Mouse (Mus musculus) spleen, adult 2 months (tissue): ENCODE results near the gene Ccdc47. TPM values are rescaled to one million over a fixed set of nuclear protein-coding genes. Genes with fewer than 3 reads are reported as not detected.
"Not testable (repeated sequence)": the region's sequence is repeated elsewhere in the genome, so short reads cannot be mapped to it uniquely, and the experiment has no call there.

ENCODE experiments used
- DNase-seq, 2 experiments: peaks; one replicate each; pipeline versions ENCODE4 v3.0.0 to v3.0.0-alpha.2; 2012 to 2021; ENCODE audit warnings: low spot score in 2 of 2, low read depth in 1 of 2
- H3K27ac ChIP-seq: fragments of 200-500 bp; 2 replicates; pipeline ENCODE4 v1.5.1; 2012; ENCODE audit warnings: low read length, inconsistent platforms; ENCODE audit not compliant: insufficient read depth
- H3K27me3 ChIP-seq: fragments of 200-500 bp; 2 replicates; pipeline ENCODE4 v1.6.1; 2012; ENCODE audit warnings: mild to moderate bottlenecking, moderate library complexity, low read length, inconsistent platforms; ENCODE audit not compliant: control insufficient read depth, insufficient read depth
- H3K36me3 ChIP-seq: fragments of 200-500 bp; 2 replicates; pipeline ENCODE4 v1.6.1; 2012; ENCODE audit warnings: mild to moderate bottlenecking, low read length, inconsistent platforms; ENCODE audit not compliant: control insufficient read depth, insufficient read depth
- H3K4me1 ChIP-seq: fragments of 200-500 bp; 2 replicates; pipeline ENCODE4 v1.6.1; 2011; ENCODE audit warnings: inconsistent platforms; ENCODE audit not compliant: control insufficient read depth, insufficient read depth, insufficient read length
- H3K4me3 ChIP-seq: fragments of 200-500 bp; 2 replicates; pipeline ENCODE4 v1.5.1; 2011; ENCODE audit warnings: mild to moderate bottlenecking, inconsistent platforms; ENCODE audit not compliant: insufficient read depth, insufficient read length; ENCODE audit errors: extremely low read depth
- CTCF ChIP-seq: fragments of 200-500 bp; IDR thresholded peaks from 2 replicates; pipeline ENCODE4 v1.5.1; 2011; ENCODE audit warnings: mild to moderate bottlenecking, inconsistent platforms; ENCODE audit not compliant: insufficient read depth, insufficient read length, insufficient replicate concordance; ENCODE audit errors: extremely low read depth
- POLR2A ChIP-seq: fragments of 200-500 bp; IDR thresholded peaks from 2 replicates; pipeline ENCODE4 v1.6.1; 2011; ENCODE audit warnings: low read depth, low read length, inconsistent platforms
- WGBS: fragments of 180-500 bp; shearing (Covaris S2); methylation state at CpG from one replicate; pipeline ENCODE4 v1.1.7; 2018; 5-methylcytosine and 5-hydroxymethylcytosine counted together
- polyA plus RNA-seq: library from polyadenylated mRNA; depleted of rRNA; stranded (reverse); fragments of >200 nt; gene quantifications from 2 replicates; pipeline ENCODE4 v1.2.3, GENCODE M21; 2012

The Ccdc47 gene
- polyA plus RNA-seq, 1 experiment = 7.3 TPM

- H3K4me1 ChIP-seq = peaks cover 13% of the 10 kb centered on the region
- H3K27me3 ChIP-seq = no peaks in the 10 kb centered on the region
- 8% methylated on average over 6 of the region's 6 CpGs for WGBS
- H3K36me3 ChIP-seq = peaks cover 12% of the 10 kb centered on the region
- no peak for TF ChIP-seq POLR2A
- no peak for TF ChIP-seq CTCF
- peak overlapping the region; percentile 66 for H3K27ac ChIP-seq
- DNase-seq = no peak
- H3K4me3 ChIP-seq = no peak overlapping the region
Measured at GRCm38 (mm10) chr11:106200756-106201155, 15.4 kb downstream of the Ccdc47 start.

- not testable (repeated sequence) for H3K27me3 ChIP-seq, H3K4me3 ChIP-seq, DNase-seq
- 68% methylated on average over 7 of the region's 7 CpGs for WGBS
- Histone ChIP-seq H3K27ac (peak overlapping the region; percentile 39; the same call in 1 of the 2 replicates), H3K36me3 (peaks cover 12% of the 10 kb centered on the region), H3K4me1 (peaks cover 13% of the 10 kb centered on the region)
Measured at GRCm38 (mm10) chr11:106199997-106200396, 16.1 kb downstream of the Ccdc47 start.

- H3K27me3 ChIP-seq = no peaks in the 10 kb centered on the region
- 51% methylated on average over 4 of the region's 4 CpGs for WGBS
- peaks cover 3% of the 10 kb centered on the region for H3K36me3 ChIP-seq
- no peak overlapping the region; the same call in 1 of the 2 replicates for H3K27ac ChIP-seq
- DNase-seq = no peak
- peaks cover 16% of the 10 kb centered on the region for H3K4me1 ChIP-seq
- no peak overlapping the region for H3K4me3 ChIP-seq
- no peak for TF ChIP-seq POLR2A
- TF ChIP-seq CTCF = no peak
Measured at GRCm38 (mm10) chr11:106198277-106198676, 17.9 kb downstream of the Ccdc47 start.

- no peaks in the 10 kb centered on the region for H3K36me3 ChIP-seq
- DNase-seq = no peak
- H3K4me1 ChIP-seq = peaks cover 10% of the 10 kb centered on the region
- H3K4me3 ChIP-seq = no peak overlapping the region
- H3K27ac ChIP-seq = no peak overlapping the region
- TF ChIP-seq POLR2A (no peak), CTCF (no peak)
- H3K27me3 ChIP-seq = no peaks in the 10 kb centered on the region
Measured at GRCm38 (mm10) chr11:106195341-106195740, 20.8 kb downstream of the Ccdc47 start.

GRCm38 (mm10) chr11:106194891-106195290, 21.3 kb downstream of the Ccdc47 start:
- TF ChIP-seq POLR2A = no peak
- TF ChIP-seq CTCF = no peak
- H3K27me3 ChIP-seq = no peaks in the 10 kb centered on the region
- WGBS = 90% methylated on average over 7 of the region's 7 CpGs
- H3K36me3 ChIP-seq = no peaks in the 10 kb centered on the region
- peaks cover 10% of the 10 kb centered on the region for H3K4me1 ChIP-seq
- no peak overlapping the region for H3K27ac ChIP-seq
- H3K4me3 ChIP-seq = no peak overlapping the region
- no peak for DNase-seq

- TF ChIP-seq POLR2A = no peak
- no peak for TF ChIP-seq CTCF
- peak overlapping the region; percentile 68 for H3K4me3 ChIP-seq
- no peaks in the 10 kb centered on the region for H3K36me3 ChIP-seq
- 16% methylated on average over 3 of the region's 3 CpGs for WGBS
- no peaks in the 10 kb centered on the region for H3K27me3 ChIP-seq
- peaks cover 10% of the 10 kb centered on the region; the same call in 1 of the 2 replicates for H3K4me1 ChIP-seq
- peak overlapping the region; percentile 90 for H3K27ac ChIP-seq
- no peak for DNase-seq
Measured at GRCm38 (mm10) chr11:106194155-106194541, 22.0 kb downstream of the Ccdc47 start.

- TF ChIP-seq CTCF (no peak), POLR2A (peak; percentile 87)
- Histone ChIP-seq H3K27me3 (no peaks in the 10 kb centered on the region), H3K4me3 (peak overlapping the region; percentile 82), H3K36me3 (no peaks in the 10 kb centered on the region), H3K4me1 (peaks cover 10% of the 10 kb centered on the region; the same call in 1 of the 2 replicates), H3K27ac (peak overlapping the region; percentile 94)
- under 1% methylated on average over 44 of the region's 44 CpGs for WGBS
- DNase-seq = peak; percentile 95 to 97
Measured at GRCm38 (mm10) chr11:106193371-106194154, 22.6 kb downstream of the Ccdc47 start.
